Mouse (Mus musculus): Measurements from ENCODE around the gene Rnf41.

- no peak for TF ChIP-seq POLR2A (IDR thresholded peaks at IDR 0.05; ENCODE audit: extremely low read depth, insufficient read depth, low read length)
- TF ChIP-seq CTCF (IDR thresholded peaks at IDR 0.05; ENCODE audit: low read depth, low read length): no peak
Observed at GRCm38 (mm10) chr10:128435873-128436272, 24.4 kb downstream of the Rnf41 start.

All from liver, adult 2 months (tissue).